Mouse (Mus musculus) MEL (cell line): ENCODE measurements at regions not wholly inside any gene's neighbourhood (a gene's known extent, or its start where the extent isn't known, plus 50 kb on each side); places are given as distances from the start of the nearest gene placed in this dataset.

Experiments used
- CTCF ChIP-seq, 3 experiments: IDR thresholded peaks in 2 of 3; conservative IDR thresholded peaks in 1 of 3; 2 replicates each; pipeline ENCODE4 v1.5.1; 2011 to 2012; ENCODE audit warnings: low read length in 3 of 3, low read depth in 2 of 3, mild to moderate bottlenecking in 2 of 3, improper control_type of control experiment in 1 of 3, inconsistent platforms in 1 of 3, mixed read lengths in 1 of 3, moderate library complexity in 1 of 3; ENCODE audit not compliant: control insufficient read depth in 1 of 3, insufficient read depth in 1 of 3, poor library complexity in 1 of 3, severe bottlenecking in 1 of 3
- E2F4 ChIP-seq: IDR thresholded peaks from 2 replicates; pipeline ENCODE4 v1.6.1; 2011; ENCODE audit warnings: low read depth, low read length, improper control_type of control experiment, borderline replicate concordance
- MAX ChIP-seq: IDR thresholded peaks from 2 replicates; pipeline ENCODE4 v1.6.1; 2011; ENCODE audit warnings: low read length, improper control_type of control experiment
- MAZ ChIP-seq: IDR thresholded peaks from 2 replicates; pipeline ENCODE4 v1.6.1; 2012; ENCODE audit warnings: low read depth, mild to moderate bottlenecking, inconsistent platforms, low read length, improper control_type of control experiment
- MXI1 ChIP-seq: IDR thresholded peaks from 2 replicates; pipeline ENCODE4 v1.6.1; 2011; ENCODE audit warnings: mild to moderate bottlenecking, low read depth, low read length, improper control_type of control experiment
- POLR2A ChIP-seq, 2 experiments: IDR thresholded peaks; 2 replicates each; pipeline ENCODE4 v1.6.1; 2011 to 2012; ENCODE audit warnings: low read length in 2 of 2, mild to moderate bottlenecking in 2 of 2, control low read depth in 1 of 2, improper control_type of control experiment in 1 of 2, low read depth in 1 of 2, moderate library complexity in 1 of 2; ENCODE audit not compliant: control insufficient read depth in 1 of 2, insufficient read depth in 1 of 2, poor library complexity in 1 of 2
- RAD21 ChIP-seq: IDR thresholded peaks from 2 replicates; pipeline ENCODE4 v1.6.1; 2011; ENCODE audit warnings: mild to moderate bottlenecking, low read depth, low read length, improper control_type of control experiment
- RCOR1 ChIP-seq: IDR thresholded peaks from 2 replicates; pipeline ENCODE4 v1.6.1; 2012; ENCODE audit warnings: low read depth, mild to moderate bottlenecking, inconsistent platforms, low read length, improper control_type of control experiment
- USF1 ChIP-seq: IDR thresholded peaks from 2 replicates; pipeline ENCODE4 v1.6.1; 2014; ENCODE audit warnings: low read depth, mild to moderate bottlenecking, inconsistent platforms, low read length, improper control_type of control experiment, moderate library complexity

GRCm38 (mm10) chr1:51551624-51552023 is 73.4 kb upstream of the Nabp1 start:
- TF ChIP-seq MXI1, result no peak
- TF ChIP-seq MAZ, result no peak
- no peak for TF ChIP-seq POLR2A (IDR thresholded peaks at IDR 0.05; ENCODE audit: control insufficient read depth in 1 of 2, insufficient read depth in 1 of 2, low read depth in 1 of 2, low read length in 2 of 2, poor library complexity in 1 of 2)
- TF ChIP-seq MAX, result no peak
- no peak for TF ChIP-seq RAD21
- no peak for TF ChIP-seq E2F4
- TF ChIP-seq RCOR1, result no peak
- no peak for TF ChIP-seq CTCF (IDR thresholded peaks at IDR 0.05 in 2 of 3, conservative IDR thresholded peaks at IDR 0.05 in 1 of 3; ENCODE audit: control insufficient read depth in 1 of 3, insufficient read depth in 1 of 3, low read depth in 2 of 3, low read length in 3 of 3, poor library complexity in 1 of 3, severe bottlenecking in 1 of 3)
- no peak for TF ChIP-seq USF1
